Mouse (Mus musculus): ENCODE measurements around the gene Fam124a. TPM values are rescaled to one million over a fixed set of nuclear protein-coding genes. Genes with fewer than 3 reads are reported as not detected.
A peak's percentile ranks its signal among the peaks of the same experiment; 100 is the strongest.
"Not testable (repeated sequence)": the region's sequence is repeated elsewhere in the genome, so short reads cannot be mapped to it uniquely, and the experiment has no call there.

The Fam124a gene
- total and polyA plus RNA-seq, 2 experiments from 2014 or later = 5.0 to 19.6 TPM

GRCm38 (mm10) chr14:62561875-62562748, 6.6 kb downstream of the Fam124a start:
- Histone ChIP-seq H3K4me3 (ENCODE audit: low read depth, low read length) (no peak overlapping the region), H3K36me3 (replicated peaks; ENCODE audit: control insufficient read depth, insufficient read depth, low read length) (no peaks in the 10 kb centered on the region), H3K4me2 (ENCODE audit: low read depth, low read length) (no peak overlapping the region), H3K27ac (ENCODE audit: low read depth) (no peak overlapping the region), H3K9ac (replicated peaks; ENCODE audit: low read depth, low read length) (no peak overlapping the region), H3K4me1 (ENCODE audit: control insufficient read depth, insufficient read depth) (no peaks in the 10 kb centered on the region), H3K27me3 (ENCODE audit: control insufficient read depth, insufficient read depth, low read length) (no peaks in the 10 kb centered on the region), H3K9me3 (replicated peaks; ENCODE audit: control insufficient read depth, low read length) (no peaks in the 10 kb centered on the region)
- WGBS = 57% methylated on average over 17 of the region's 17 CpGs
- DNase-seq (ENCODE audit: low spot score) = no peak
- ATAC-seq (ENCODE audit: insufficient read depth, low read depth) = no peak
- TF ChIP-seq EP300 (IDR thresholded peaks at IDR 0.05; ENCODE audit: low read depth) (no peak), CTCF (IDR thresholded peaks at IDR 0.05; ENCODE audit: low read depth) (no peak)

- no peak for DNase-seq (ENCODE audit: low spot score)
- no peak for TF ChIP-seq EP300 (IDR thresholded peaks at IDR 0.05; ENCODE audit: low read depth)
- TF ChIP-seq CTCF (IDR thresholded peaks at IDR 0.05; ENCODE audit: low read depth) = no peak
Measured at GRCm38 (mm10) chr14:62563679-62564078, 8.1 kb downstream of the Fam124a start.

GRCm38 (mm10) chr14:62566821-62567220, 11.3 kb downstream of the Fam124a start, which contains the start of gene Gm4131:
TSS of gene Gm4131 (minus strand) at chr14:62566921.
- ATAC-seq (ENCODE audit: insufficient read depth, low read depth); H3K27ac ChIP-seq (ENCODE audit: low read depth); H3K36me3 ChIP-seq (replicated peaks; ENCODE audit: control insufficient read depth, insufficient read depth, low read length); H3K4me3 ChIP-seq (ENCODE audit: low read depth, low read length); DNase-seq (ENCODE audit: low spot score); H3K9ac ChIP-seq (replicated peaks; ENCODE audit: low read depth, low read length); H3K9me3 ChIP-seq (replicated peaks; ENCODE audit: control insufficient read depth, low read length); H3K27me3 ChIP-seq (ENCODE audit: control insufficient read depth, insufficient read depth, low read length); H3K4me2 ChIP-seq (ENCODE audit: low read depth, low read length); H3K4me1 ChIP-seq (ENCODE audit: control insufficient read depth, insufficient read depth): not testable (repeated sequence)
- WGBS = 80% methylated on average over 9 of the region's 9 CpGs

More at GRCm38 (mm10) chr14:62563679-62564078, 8.1 kb downstream of the Fam124a start:
- Histone ChIP-seq H3K4me2 (ENCODE audit: low read depth, low read length) (no peak overlapping the region), H3K4me1 (ENCODE audit: control insufficient read depth, insufficient read depth) (0 out of 2 replicates have a peak, but pooled peaks cover 4% of the 10 kb centered on the region), H3K27ac (ENCODE audit: low read depth) (no peak overlapping the region), H3K9ac (replicated peaks; ENCODE audit: low read depth, low read length) (no peak overlapping the region), H3K27me3 (ENCODE audit: control insufficient read depth, insufficient read depth, low read length) (no peaks in the 10 kb centered on the region), H3K36me3 (replicated peaks; ENCODE audit: control insufficient read depth, insufficient read depth, low read length) (no peaks in the 10 kb centered on the region), H3K9me3 (replicated peaks; ENCODE audit: control insufficient read depth, low read length) (no peaks in the 10 kb centered on the region), H3K4me3 (ENCODE audit: low read depth, low read length) (no peak overlapping the region)
- WGBS = 60% methylated on average over 7 of the region's 7 CpGs
- ATAC-seq (ENCODE audit: insufficient read depth, low read depth) = no peak

- 83% methylated on average over 5 of the region's 5 CpGs for WGBS
- H3K9me3 ChIP-seq (replicated peaks; ENCODE audit: control insufficient read depth, low read length) = no peaks in the 10 kb centered on the region
- ATAC-seq (ENCODE audit: insufficient read depth, low read depth) (no peak), DNase-seq (ENCODE audit: low spot score) (no peak)
- H3K27ac ChIP-seq (ENCODE audit: low read depth) = peak overlapping the region; percentile 64; the same call in 1 of the 2 replicates
- H3K36me3 ChIP-seq (replicated peaks; ENCODE audit: control insufficient read depth, insufficient read depth, low read length) = no peaks in the 10 kb centered on the region
- H3K4me2 ChIP-seq (ENCODE audit: low read depth, low read length) = no peak overlapping the region
- no peak for TF ChIP-seq EP300 (IDR thresholded peaks at IDR 0.05; ENCODE audit: low read depth)
- no peak for TF ChIP-seq CTCF (IDR thresholded peaks at IDR 0.05; ENCODE audit: low read depth)
- no peak overlapping the region for H3K4me3 ChIP-seq (ENCODE audit: low read depth, low read length)
- no peaks in the 10 kb centered on the region for H3K27me3 ChIP-seq (ENCODE audit: control insufficient read depth, insufficient read depth, low read length)
- H3K9ac ChIP-seq (replicated peaks; ENCODE audit: low read depth, low read length) = no peak overlapping the region
- peaks cover 4% of the 10 kb centered on the region; the same call in 1 of the 2 replicates for H3K4me1 ChIP-seq (ENCODE audit: control insufficient read depth, insufficient read depth)
Measured at GRCm38 (mm10) chr14:62569463-62569862, 13.9 kb downstream of the Fam124a start.

- H3K4me2 ChIP-seq (ENCODE audit: low read depth, low read length) = no peak overlapping the region
- TF ChIP-seq CTCF (IDR thresholded peaks at IDR 0.05; ENCODE audit: low read depth) (no peak), EP300 (IDR thresholded peaks at IDR 0.05; ENCODE audit: low read depth) (no peak)
Measured at GRCm38 (mm10) chr14:62570299-62570698, 14.8 kb downstream of the Fam124a start.

More at GRCm38 (mm10) chr14:62570299-62570698, 14.8 kb downstream of the Fam124a start:
- Histone ChIP-seq H3K4me3 (ENCODE audit: low read depth, low read length) (no peak overlapping the region), H3K36me3 (replicated peaks; ENCODE audit: control insufficient read depth, insufficient read depth, low read length) (no peaks in the 10 kb centered on the region), H3K4me1 (ENCODE audit: control insufficient read depth, insufficient read depth) (peaks cover 4% of the 10 kb centered on the region; the same call in 1 of the 2 replicates), H3K9me3 (replicated peaks; ENCODE audit: control insufficient read depth, low read length) (no peaks in the 10 kb centered on the region), H3K27ac (ENCODE audit: low read depth) (peak overlapping the region; percentile 64; the same call in 1 of the 2 replicates), H3K27me3 (ENCODE audit: control insufficient read depth, insufficient read depth, low read length) (no peaks in the 10 kb centered on the region), H3K9ac (replicated peaks; ENCODE audit: low read depth, low read length) (no peak overlapping the region)
- WGBS = 35% methylated on average over 4 of the region's 4 CpGs
- ATAC-seq (ENCODE audit: insufficient read depth, low read depth) = peak; percentile 63; the same call in 1 of the 2 replicates
- DNase-seq (ENCODE audit: low spot score) = peak; percentile 62
